Mouse (Mus musculus) thymus, postnatal 36 days (tissue): ENCODE measurements around the gene Emp3.
"Not testable (repeated sequence)": the region's sequence is repeated elsewhere in the genome, so short reads cannot be mapped to it uniquely, and the experiment has no call there.

Experiments
- DNase-seq, 2 experiments: peaks; one replicate each; pipeline ENCODE4 v3.0.0; 2022; ENCODE audit warnings: mixed read lengths in 2 of 2

The Emp3 gene

GRCm38 (mm10) chr7:45921242-45921621, at the start of gene Emp3:
TSS of gene Emp3 (minus strand) at chr7:45921404.
- peak; percentile 75 to 84 for DNase-seq

GRCm38 (mm10) chr7:45956611-45957010, 35.4 kb upstream of the Emp3 start:
- DNase-seq: no peak

- no peak for DNase-seq
Measured at GRCm38 (mm10) chr7:45949061-45949460, 27.9 kb upstream of the Emp3 start.

GRCm38 (mm10) chr7:45943280-45943679, 22.1 kb upstream of the Emp3 start:
- DNase-seq: not testable (repeated sequence)

GRCm38 (mm10) chr7:45941986-45942385, 20.8 kb upstream of the Emp3 start:
- DNase-seq: no peak

- DNase-seq: no peak
Measured at GRCm38 (mm10) chr7:45939836-45940235, 18.6 kb upstream of the Emp3 start.

- peak; percentile 65 to 70 for DNase-seq
Measured at GRCm38 (mm10) chr7:45935114-45935513, 13.9 kb upstream of the Emp3 start.

GRCm38 (mm10) chr7:45933766-45934165, 12.6 kb upstream of the Emp3 start:
- not testable (repeated sequence) for DNase-seq

- DNase-seq: no peak
Measured at GRCm38 (mm10) chr7:45929688-45930087, 8.5 kb upstream of the Emp3 start.

- no peak for DNase-seq
Measured at GRCm38 (mm10) chr7:45928626-45929295, 7.6 kb upstream of the Emp3 start.

- DNase-seq: peak; percentile 70 to 75
Measured at GRCm38 (mm10) chr7:45924429-45924816, 3.2 kb upstream of the Emp3 start.

GRCm38 (mm10) chr7:45923762-45924428, 2.7 kb upstream of the Emp3 start, which contains the start of gene Ccdc114:
TSS of gene Ccdc114 (plus strand) at chr7:45924072.
- DNase-seq: peak; percentile 41 to 61

- DNase-seq: peak; percentile 91 to 96
Measured at GRCm38 (mm10) chr7:45922928-45923761, 1.9 kb upstream of the Emp3 start.

GRCm38 (mm10) chr7:45921950-45922600, 871 bp upstream of the Emp3 start:
- DNase-seq: no peak

GRCm38 (mm10) chr7:45920583-45921241, 492 bp downstream of the Emp3 start:
- DNase-seq: peak; percentile 39 to 46

- no peak for DNase-seq
Measured at GRCm38 (mm10) chr7:45919761-45920160, 1.4 kb downstream of the Emp3 start.

- peak; percentile 32 to 42 for DNase-seq
Measured at GRCm38 (mm10) chr7:45919083-45919671, 2.0 kb downstream of the Emp3 start.

GRCm38 (mm10) chr7:45917926-45918325, 3.3 kb downstream of the Emp3 start:
- peak in 1 of 2 experiments; percentile 38 for DNase-seq

- peak; percentile 31 to 39 for DNase-seq
Measured at GRCm38 (mm10) chr7:45917004-45917704, 4.0 kb downstream of the Emp3 start.

- peak; percentile 81 to 92 for DNase-seq
Measured at GRCm38 (mm10) chr7:45916056-45917003, 4.9 kb downstream of the Emp3 start.
